Mouse (Mus musculus) urinary bladder, postnatal 10 days (tissue): ENCODE measurements around the gene Etfdh.

Experiments used
- DNase-seq: peaks from one replicate; pipeline ENCODE4 v3.0.0; 2022; ENCODE audit warnings: low spot score

Etfdh gene

GRCm38 (mm10) chr3:79629416-79629730, at the start of gene Etfdh:
Gene Etfdh (minus strand): TSS chr3:79629500.
- DNase-seq, result no peak

GRCm38 (mm10) chr3:79676411-79676810, 47.1 kb upstream of the Etfdh start:
- DNase-seq, result no peak

GRCm38 (mm10) chr3:79674641-79675040, 45.3 kb upstream of the Etfdh start:
- no peak for DNase-seq

GRCm38 (mm10) chr3:79673082-79673481, 43.8 kb upstream of the Etfdh start:
- no peak for DNase-seq

- DNase-seq, result no peak
Observed at GRCm38 (mm10) chr3:79672188-79672587, 42.9 kb upstream of the Etfdh start.

- DNase-seq, result no peak
Observed at GRCm38 (mm10) chr3:79670556-79670955, 41.3 kb upstream of the Etfdh start.

- DNase-seq, result no peak
Observed at GRCm38 (mm10) chr3:79664787-79665408, 35.6 kb upstream of the Etfdh start.

- DNase-seq, result no peak
Observed at GRCm38 (mm10) chr3:79656682-79657081, 27.4 kb upstream of the Etfdh start.

GRCm38 (mm10) chr3:79652129-79652528, 22.8 kb upstream of the Etfdh start:
- DNase-seq, result no peak

GRCm38 (mm10) chr3:79628561-79629415, 512 bp downstream of the Etfdh start, which contains the start of gene 4930579G24Rik:
Gene 4930579G24Rik (plus strand): TSS chr3:79629079.
- DNase-seq, result peak; percentile 71

- no peak for DNase-seq
Observed at GRCm38 (mm10) chr3:79628182-79628560, 1.1 kb downstream of the Etfdh start.

- no peak for DNase-seq
Observed at GRCm38 (mm10) chr3:79627484-79628181, 1.7 kb downstream of the Etfdh start.

- no peak for DNase-seq
Observed at GRCm38 (mm10) chr3:79609886-79610285, 19.4 kb downstream of the Etfdh start.

GRCm38 (mm10) chr3:79595468-79595867, 33.8 kb downstream of the Etfdh start:
- DNase-seq, result no peak

GRCm38 (mm10) chr3:79591793-79592471, 37.4 kb downstream of the Etfdh start:
- DNase-seq, result no peak

- peak; percentile 24 for DNase-seq
Observed at GRCm38 (mm10) chr3:79590863-79591792, 38.2 kb downstream of the Etfdh start, which contains the start of gene Ppid. Gene Ppid (plus strand): TSS chr3:79591342.

- no peak for DNase-seq
Observed at GRCm38 (mm10) chr3:79589671-79590070, 39.6 kb downstream of the Etfdh start.

- DNase-seq, result peak; percentile 37
Observed at GRCm38 (mm10) chr3:79586804-79587203, 42.5 kb downstream of the Etfdh start.

GRCm38 (mm10) chr3:79579891-79580575, 49.3 kb downstream of the Etfdh start:
- no peak for DNase-seq

GRCm38 (mm10) chr3:79578164-79578563, 51.1 kb downstream of the Etfdh start:
- DNase-seq, result no peak

- no peak for DNase-seq
Observed at GRCm38 (mm10) chr3:79577606-79578005, 51.7 kb downstream of the Etfdh start.
